Mouse (Mus musculus) intestine, embryonic 16.5 days (tissue): ENCODE data around the gene AI987944. TPM values are rescaled to one million over a fixed set of nuclear protein-coding genes. Genes with fewer than 3 reads are reported as not detected.

Experiments used
- ATAC-seq: fragments of 200-750 bp; cut with Nextera tagmentation; 2 replicates; pipeline ENCODE4 v1.8.0; 2017; ENCODE audit warnings: moderate TSS enrichment, moderate library complexity
- H3K27ac ChIP-seq: fragments of 300-500 bp; sonication (generic); 2 replicates; pipeline ENCODE4 v1.5.1; 2014; ENCODE audit warnings: mild to moderate bottlenecking, low read length
- H3K27me3 ChIP-seq: fragments of 300-500 bp; sonication (generic); replicated peaks from 2 replicates; pipeline ENCODE4 v1.6.1; 2014; ENCODE audit warnings: low read length, control low read depth, mixed read lengths; ENCODE audit not compliant: control insufficient read depth, insufficient read depth
- H3K36me3 ChIP-seq: fragments of 300-500 bp; sonication (generic); 2 replicates; pipeline ENCODE4 v1.6.1; 2014; ENCODE audit warnings: low read length, control low read depth; ENCODE audit not compliant: control insufficient read depth, insufficient read depth
- H3K4me1 ChIP-seq: fragments of 300-500 bp; sonication (generic); 2 replicates; pipeline ENCODE4 v1.6.1; 2014; ENCODE audit warnings: low read length, control low read depth, mixed read lengths; ENCODE audit not compliant: control insufficient read depth, insufficient read depth
- H3K4me2 ChIP-seq: fragments of 300-500 bp; sonication (generic); 2 replicates; pipeline ENCODE4 v1.6.1; 2014; ENCODE audit warnings: low read depth, low read length, control low read depth
- H3K4me3 ChIP-seq: fragments of 300-500 bp; sonication (generic); 2 replicates; pipeline ENCODE4 v1.5.1; 2014; ENCODE audit warnings: mild to moderate bottlenecking, low read length
- H3K9ac ChIP-seq: fragments of 300-500 bp; sonication (generic); 2 replicates; pipeline ENCODE4 v1.6.1; 2014; ENCODE audit warnings: low read depth, low read length
- H3K9me3 ChIP-seq: fragments of 300-500 bp; sonication (generic); 2 replicates; pipeline ENCODE4 v1.6.1; 2016; ENCODE audit warnings: low read length, control low read depth; ENCODE audit not compliant: control insufficient read depth
- WGBS: fragments of 180-500 bp; shearing (Covaris S2); extraction: QIAGEN DNeasy Blood & Tissue Kit; methylation state at CpG from one replicate; pipeline ENCODE4 v1.1.7; 2014; 5-methylcytosine and 5-hydroxymethylcytosine counted together
- polyA plus RNA-seq: library from polyadenylated mRNA; unstranded; fragments of >200 nt; fragmentation: Nextera tagmentation; extraction: Ambion mirVana; gene quantifications from 2 replicates; pipeline ENCODE4 v1.2.1, GENCODE M21; 2015

Gene AI987944
- 11.8 TPM in 2 replicates for polyA plus RNA-seq

GRCm38 (mm10) chr7:41393048-41393971 lies at the start of gene AI987944:
AI987944 (minus strand) TSS chr7:41393379.
- H3K27ac ChIP-seq = peak within 1 kb of the TSS; percentile 81
- peak; percentile 100 for ATAC-seq

DNA sequence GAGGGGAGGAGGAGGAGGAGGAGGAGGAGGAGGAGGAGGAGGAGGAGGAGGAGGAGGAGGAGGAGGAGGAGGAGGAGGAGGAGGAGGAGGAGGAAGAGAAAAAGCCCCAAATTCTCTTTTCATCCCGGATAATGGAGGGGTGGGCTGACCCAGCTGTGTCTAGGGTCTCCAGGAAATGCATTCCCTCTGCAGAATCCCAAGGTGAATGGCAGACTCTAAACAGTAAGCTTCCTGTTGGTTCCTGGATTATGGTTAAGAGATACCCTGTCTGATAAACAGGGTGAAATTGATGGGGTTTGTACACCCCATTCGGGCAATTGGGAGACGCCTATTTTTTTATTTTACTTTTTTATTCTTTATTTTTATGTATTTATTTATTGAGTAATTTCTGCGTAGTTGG lies 951 bp upstream of the AI987944 start:
- ATAC-seq = no peak
- no peaks in the 10 kb centered on the region for H3K36me3 ChIP-seq
- H3K4me3 ChIP-seq = no peak overlapping the region
- H3K9me3 ChIP-seq = no peaks in the 10 kb centered on the region
- H3K4me1 ChIP-seq = no peaks in the 10 kb centered on the region
- H3K9ac ChIP-seq = no peak overlapping the region
- H3K4me2 ChIP-seq = no peak overlapping the region
- no peaks in the 10 kb centered on the region for H3K27me3 ChIP-seq
- 68% methylated on average over 4 of the region's 4 CpGs for WGBS
- no peak overlapping the region for H3K27ac ChIP-seq

More at GRCm38 (mm10) chr7:41393048-41393971, at the start of gene AI987944:
- no peaks in the 10 kb centered on the region for H3K36me3 ChIP-seq
- H3K9ac ChIP-seq = peak within 1 kb of the TSS; percentile 67
- H3K9me3 ChIP-seq = no peaks in the 10 kb centered on the region
- peak within 1 kb of the TSS; percentile 54 for H3K4me2 ChIP-seq
- under 1% methylated on average over 25 of the region's 25 CpGs for WGBS
- H3K27me3 ChIP-seq = no peaks in the 10 kb centered on the region
- H3K4me3 ChIP-seq = peak within 1 kb of the TSS; percentile 69
- H3K4me1 ChIP-seq = no peaks in the 10 kb centered on the region

Other genes starting within 250 kb of the AI987944 start
- gene Gm5592, start 239.5 kb downstream of the AI987944 start, polyA plus RNA-seq = not detected in 2 replicates
- gene Vmn2r57, start 55.3 kb upstream of the AI987944 start, polyA plus RNA-seq = 0.12 and 0.16 TPM in 2 replicates
- gene Gm20449, start 106.0 kb upstream of the AI987944 start, polyA plus RNA-seq = 0.05 TPM in 1 of 2 replicates, not detected in the other
- gene AW146154, start 106.5 kb upstream of the AI987944 start, polyA plus RNA-seq = 9.1 and 10.1 TPM in 2 replicates
- not detected in 2 replicates for gene Gm6871, start 180.3 kb upstream of the AI987944 start, polyA plus RNA-seq
- gene 2610021A01Rik, start 205.9 kb upstream of the AI987944 start, polyA plus RNA-seq = 7.9 and 8.2 TPM in 2 replicates
- gene Zfp788, start 239.8 kb upstream of the AI987944 start, polyA plus RNA-seq = 6.4 and 7.3 TPM in 2 replicates